Mouse (Mus musculus) embryonic fibroblast, embryonic 13.5 days (primary cell): ENCODE results near the gene Chek1. TPM values are rescaled to one million over a fixed set of nuclear protein-coding genes. Genes with fewer than 3 reads are reported as not detected.
A peak's percentile ranks its signal among the peaks of the same experiment; 100 is the strongest.

Experiments
- H3K27ac ChIP-seq: 2 replicates; pipeline ENCODE4 v1.5.1; 2012; ENCODE audit warnings: low read length, control low read depth, inconsistent platforms; ENCODE audit not compliant: insufficient read depth
- H3K4me1 ChIP-seq: 2 replicates; pipeline ENCODE4 v1.6.1; 2011; ENCODE audit warnings: low read length; ENCODE audit not compliant: control insufficient read depth, insufficient read depth
- H3K4me3 ChIP-seq: 2 replicates; pipeline ENCODE4 v1.5.1; 2011; ENCODE audit warnings: mild to moderate bottlenecking, control low read depth, low read length; ENCODE audit not compliant: insufficient read depth
- CTCF ChIP-seq: IDR thresholded peaks from 2 replicates; pipeline ENCODE4 v1.5.1; 2011; ENCODE audit warnings: mild to moderate bottlenecking, control low read depth, low read length, moderate library complexity, borderline replicate concordance; ENCODE audit not compliant: insufficient read depth
- POLR2A ChIP-seq: IDR thresholded peaks from 2 replicates; pipeline ENCODE4 v1.6.1; 2011; ENCODE audit warnings: low read depth, mild to moderate bottlenecking, control low read depth, low read length, moderate library complexity
- polyA plus RNA-seq: library from polyadenylated mRNA; stranded (reverse); fragments of >200 nt; gene quantifications from 2 replicates; pipeline ENCODE4 v1.2.4, GENCODE M21; 2011; ENCODE audit warnings: low read depth; ENCODE audit not compliant: missing spikeins, insufficient read length

Gene Chek1
- 19.3 and 33.2 TPM in 2 replicates for polyA plus RNA-seq

- H3K4me3 ChIP-seq, result peak within 1 kb of the TSS; percentile 51
- H3K4me1 ChIP-seq, result no peaks in the 10 kb centered on the region
- TF ChIP-seq POLR2A, result no peak
- TF ChIP-seq CTCF, result no peak
- H3K27ac ChIP-seq, result peak within 1 kb of the TSS; percentile 35
Measured at GRCm38 (mm10) chr9:36727034-36727755, at the start of gene Chek1. Gene Chek1, minus strand, starts transcription at chr9:36727065.

- Histone ChIP-seq H3K4me1 (peaks cover 2% of the 10 kb centered on the region; the same call in 1 of the 2 replicates), H3K27ac (no peak overlapping the region), H3K4me3 (no peak overlapping the region; the same call in 1 of the 2 replicates)
- no peak for TF ChIP-seq POLR2A
- no peak for TF ChIP-seq CTCF
Measured at GRCm38 (mm10) chr9:36769048-36769413, 42.2 kb upstream of the Chek1 start.

GRCm38 (mm10) chr9:36768156-36769047, 41.5 kb upstream of the Chek1 start:
- TF ChIP-seq CTCF, result no peak
- TF ChIP-seq POLR2A, result 0 out of 2 replicates have a peak, but pooled peaks have one; percentile 42
- peak overlapping the region; percentile 76 for H3K27ac ChIP-seq
- H3K4me1 ChIP-seq, result peaks cover 2% of the 10 kb centered on the region; the same call in 1 of the 2 replicates
- H3K4me3 ChIP-seq, result peak overlapping the region; percentile 76

GRCm38 (mm10) chr9:36767203-36768143, 40.6 kb upstream of the Chek1 start, which contains the start of gene Stt3a:
Gene Stt3a, minus strand, starts transcription at chr9:36767679.
- H3K4me3 ChIP-seq, result peak within 1 kb of the TSS; percentile 80
- H3K27ac ChIP-seq, result peak within 1 kb of the TSS; percentile 76
- TF ChIP-seq POLR2A (peak; percentile 74), CTCF (no peak)
- peaks cover 2% of the 10 kb centered on the region; the same call in 1 of the 2 replicates for H3K4me1 ChIP-seq

- no peak overlapping the region for H3K4me3 ChIP-seq
- H3K4me1 ChIP-seq, result peaks cover 2% of the 10 kb centered on the region; the same call in 1 of the 2 replicates
- TF ChIP-seq CTCF (no peak), POLR2A (no peak)
- no peak overlapping the region for H3K27ac ChIP-seq
Measured at GRCm38 (mm10) chr9:36764378-36764777, 37.5 kb upstream of the Chek1 start.

GRCm38 (mm10) chr9:36726131-36727033, 483 bp downstream of the Chek1 start:
- H3K4me1 ChIP-seq, result no peaks in the 10 kb centered on the region
- peak overlapping the region; percentile 35 for H3K27ac ChIP-seq
- H3K4me3 ChIP-seq, result peak overlapping the region; percentile 51
- TF ChIP-seq CTCF (no peak), POLR2A (peak; percentile 79; the same call in 1 of the 2 replicates)

GRCm38 (mm10) chr9:36716624-36717023, 10.2 kb downstream of the Chek1 start:
- H3K4me3 ChIP-seq, result no peak overlapping the region
- H3K4me1 ChIP-seq, result no peaks in the 10 kb centered on the region
- TF ChIP-seq CTCF (no peak), POLR2A (no peak)
- peak overlapping the region; percentile 23; the same call in 1 of the 2 replicates for H3K27ac ChIP-seq

- H3K27ac ChIP-seq, result no peak overlapping the region
- TF ChIP-seq CTCF (no peak), POLR2A (no peak)
- H3K4me3 ChIP-seq, result no peak overlapping the region
- H3K4me1 ChIP-seq, result no peaks in the 10 kb centered on the region
Measured at GRCm38 (mm10) chr9:36707304-36707703, 19.6 kb downstream of the Chek1 start.
